Mouse (Mus musculus): ENCODE results near the gene Spr.

DNA sequence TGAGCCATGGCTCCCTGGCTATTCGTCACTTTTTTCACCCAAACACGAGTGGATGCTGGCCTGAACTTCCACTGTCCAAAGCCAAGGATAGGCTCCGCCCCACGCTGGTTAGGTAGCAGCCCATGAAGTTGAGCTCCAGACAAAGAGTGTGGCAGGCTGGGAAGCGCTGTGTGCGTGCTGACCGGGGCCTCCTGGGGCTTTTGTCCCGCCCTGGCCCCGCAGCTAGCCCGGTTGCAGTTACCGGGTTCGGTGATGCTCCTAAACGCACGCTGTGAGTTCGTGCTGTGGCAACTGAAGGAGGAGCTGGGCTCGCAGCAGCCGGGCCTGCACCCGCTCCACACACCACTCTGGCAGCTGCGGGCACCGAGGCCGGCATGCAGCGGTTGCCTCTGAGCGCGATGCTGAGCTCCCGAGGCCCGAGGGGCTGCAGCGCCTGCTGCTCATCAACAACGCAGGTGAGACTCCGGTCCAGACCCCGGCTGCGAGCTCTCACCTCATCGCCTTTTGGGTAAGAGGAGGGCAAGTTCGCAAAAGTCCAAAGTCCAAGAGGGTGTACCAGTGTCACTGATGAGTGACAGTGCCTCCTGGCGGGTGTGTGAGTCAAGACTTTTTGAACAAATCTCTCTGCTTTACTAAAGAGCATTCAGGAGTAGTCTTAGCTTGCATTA is 17.4 kb upstream of the Spr start:
- TF ChIP-seq CTCF (IDR thresholded peaks at IDR 0.05) = peak; percentile 72
- no peak for TF ChIP-seq EP300 (IDR thresholded peaks at IDR 0.05; ENCODE audit: insufficient read depth, low read depth, low read length)
- no peak for TF ChIP-seq POLR2A (IDR thresholded peaks at IDR 0.05; ENCODE audit: insufficient read depth, low read depth, low read length)
